Comparison of ENCODE assay signal across 36 mouse cellular contexts in the genomic region with DNA sequence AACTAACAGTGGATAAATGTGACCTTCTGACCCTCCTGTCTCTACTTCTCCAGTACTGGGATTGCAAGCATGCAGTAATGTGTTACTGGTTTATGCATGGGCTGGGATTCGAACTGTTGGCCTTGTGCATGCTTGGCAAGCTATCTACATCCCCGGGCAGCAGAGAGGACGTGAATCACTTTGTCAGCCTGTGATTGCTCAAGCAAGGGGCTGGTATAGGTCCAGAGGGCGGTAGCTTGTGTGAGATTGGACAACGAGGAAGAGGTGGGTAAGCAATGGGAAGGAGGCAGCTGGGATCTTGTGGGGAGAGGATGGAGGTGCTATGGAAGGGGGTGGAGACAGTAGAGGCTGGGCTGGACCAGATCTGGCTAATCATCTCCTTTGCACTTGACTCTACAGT. TPM values are rescaled to one million over a fixed set of nuclear protein-coding genes. Genes with fewer than 3 reads are reported as not detected.
DNase-seq lines count a peak whose midpoint lies in the region; ATAC-seq lines count a peak whose summit lies in the region.
"Had no signal": no experiment of that assay in that cellular context is flagged by ENCODE, and none has a peak within 500 bp of the region (broad histone marks: within the 10 kb centered on the region; RNA-seq: fewer than 3 reads in every experiment).

No protein-coding gene starts in this region.

- peak; percentile 55 for DNase-seq in 3T3-L1 (ENCODE audit: low read depth, low spot score)
- peak; percentile 63 for DNase-seq in 416B (ENCODE audit: low read depth)
- DNase-seq: adrenal gland, adult 8-10 months; cerebellum, adult 8-10 months; cerebellum, postnatal 25 days; heart, postnatal 14 days; kidney, adult 2 months; kidney, postnatal 36 days; lung, postnatal 4 days; right cerebral cortex, postnatal 25 days; spleen, adult 18-20 months; thymus, adult 2 months; thymus, postnatal 36 days had no signal

- no peak for ATAC-seq in embryonic facial prominence, embryonic 12.5 days (ENCODE audit: insufficient number of reproducible peaks, insufficient read depth, low FRiP score, low TSS enrichment)
- no peak for ATAC-seq in limb, embryonic 12.5 days (ENCODE audit: insufficient number of reproducible peaks, insufficient read depth, low FRiP score, low TSS enrichment, low read depth)
- no peak for ATAC-seq in megakaryocyte, adult 5-6 weeks (ENCODE audit: poor library complexity, severe bottlenecking)
- ATAC-seq in hindbrain, embryonic 16.5 days: no peak
- ATAC-seq in CD4-positive, CD25-positive, alpha-beta regulatory T cell, adult 4 months: no peak
- ATAC-seq: forebrain, embryonic 15.5 days; hindbrain, postnatal 0 days; intestine, embryonic 15.5 days; midbrain, embryonic 16.5 days had no signal

- H3K36me3 ChIP-seq in embryonic facial prominence, embryonic 12.5 days: no peaks in the 10 kb centered on the region
- H3K36me3 ChIP-seq in limb, embryonic 12.5 days: no peaks in the 10 kb centered on the region
- no peaks in the 10 kb centered on the region for H3K36me3 ChIP-seq in hindbrain, embryonic 16.5 days (ENCODE audit: control insufficient read depth, insufficient read depth, low read length)
- H3K36me3 ChIP-seq: forebrain, embryonic 15.5 days; hindbrain, embryonic 10.5 days; intestine, embryonic 15.5 days; lung, embryonic 15.5 days had no signal

- peak overlapping the region; percentile 87 for H3K27ac ChIP-seq in embryonic facial prominence, embryonic 12.5 days
- H3K27ac ChIP-seq in limb, embryonic 12.5 days: 0 out of 2 replicates have a peak overlapping the region, but pooled peaks have one; percentile 70
- no peak overlapping the region for H3K27ac ChIP-seq in hindbrain, embryonic 16.5 days (ENCODE audit: low read depth, low read length)
- H3K27ac ChIP-seq: forebrain, embryonic 15.5 days; hindbrain, postnatal 0 days; intestine, embryonic 15.5 days; layer of hippocampus, adult 2 months had no signal

- H3K9ac ChIP-seq in embryonic facial prominence, embryonic 12.5 days: no peak overlapping the region
- no peak overlapping the region for H3K9ac ChIP-seq in limb, embryonic 12.5 days (replicated peaks)
- H3K9ac ChIP-seq in hindbrain, embryonic 16.5 days (ENCODE audit: low read depth, low read length): no peak overlapping the region
- H3K9ac ChIP-seq: forebrain, embryonic 15.5 days; intestine, embryonic 15.5 days; lung, embryonic 15.5 days had no signal

- peaks cover 19% of the 10 kb centered on the region for H3K4me1 ChIP-seq in embryonic facial prominence, embryonic 12.5 days
- H3K4me1 ChIP-seq in limb, embryonic 12.5 days (replicated peaks): peaks cover 37% of the 10 kb centered on the region
- H3K4me1 ChIP-seq in hindbrain, embryonic 16.5 days (ENCODE audit: control insufficient read depth, insufficient read depth, low read depth, low read length): no peaks in the 10 kb centered on the region
- H3K4me1 ChIP-seq: forebrain, embryonic 15.5 days; intestine, embryonic 15.5 days had no signal

- H3K9me3 ChIP-seq in embryonic facial prominence, embryonic 12.5 days: no peaks in the 10 kb centered on the region
- no peaks in the 10 kb centered on the region for H3K9me3 ChIP-seq in limb, embryonic 12.5 days
- no peaks in the 10 kb centered on the region for H3K9me3 ChIP-seq in hindbrain, embryonic 16.5 days (ENCODE audit: control insufficient read depth, low read length)
- H3K9me3 ChIP-seq: forebrain, embryonic 15.5 days; hindbrain, embryonic 10.5 days; intestine, embryonic 15.5 days; lung, embryonic 15.5 days had no signal

- H3K4me3 ChIP-seq in embryonic facial prominence, embryonic 12.5 days: no peak overlapping the region
- no peak overlapping the region for H3K4me3 ChIP-seq in limb, embryonic 12.5 days (replicated peaks)
- no peak overlapping the region for H3K4me3 ChIP-seq in hindbrain, embryonic 16.5 days (ENCODE audit: low read length)
- H3K4me3 ChIP-seq: forebrain, embryonic 15.5 days; hindbrain, embryonic 10.5 days; intestine, embryonic 15.5 days; layer of hippocampus, adult 2 months; lung, embryonic 15.5 days had no signal

- no peak overlapping the region for H3K4me2 ChIP-seq in embryonic facial prominence, embryonic 12.5 days (replicated peaks)
- no peak overlapping the region for H3K4me2 ChIP-seq in limb, embryonic 12.5 days
- H3K4me2 ChIP-seq in hindbrain, embryonic 16.5 days (ENCODE audit: low read length): no peak overlapping the region
- H3K4me2 ChIP-seq: forebrain, embryonic 15.5 days; liver, embryonic 11.5 days; lung, embryonic 15.5 days had no signal

- H3K27me3 ChIP-seq in embryonic facial prominence, embryonic 12.5 days: no peaks in the 10 kb centered on the region
- H3K27me3 ChIP-seq in limb, embryonic 12.5 days: no peaks in the 10 kb centered on the region; the same call in 1 of the 2 replicates
- no peaks in the 10 kb centered on the region for H3K27me3 ChIP-seq in hindbrain, embryonic 16.5 days (replicated peaks; ENCODE audit: control insufficient read depth, insufficient read depth, low read length)
- H3K27me3 ChIP-seq: forebrain, embryonic 15.5 days; intestine, embryonic 15.5 days; lung, embryonic 15.5 days had no signal

- WGBS in embryonic facial prominence, embryonic 12.5 days: 76% methylated on average over 5 of the region's 5 CpGs
- 71% methylated on average over 5 of the region's 5 CpGs for WGBS in limb, embryonic 12.5 days
- WGBS in hindbrain, embryonic 16.5 days: 88% methylated on average over 5 of the region's 5 CpGs

RNA-seq across cellular contexts. Expression of gene Tmem270, which starts 38.0 kb away (rescaled TPM):
- polyA plus RNA-seq in embryonic facial prominence, embryonic 12.5 days (2016; fragmentation: Nextera tagmentation; extraction: Ambion mirVana): not detected in 2 replicates
- not detected in 2 replicates for polyA plus RNA-seq in limb, embryonic 12.5 days (2016; fragmentation: Nextera tagmentation; extraction: Ambion mirVana)
- not detected in 2 replicates for total RNA-seq in megakaryocyte, adult 5-6 weeks (2015)
- not detected in 2 replicates for total RNA-seq in megakaryocyte, adult 5-6 weeks (2017)
- not detected in 2 replicates for polyA plus RNA-seq in hindbrain, embryonic 16.5 days (2015; fragmentation: Nextera tagmentation; extraction: Ambion mirVana)
- polyA plus RNA-seq in CD4-positive, CD25-positive, alpha-beta regulatory T cell, adult 4 months (2017; shearing (Covaris generic)): not detected
- total RNA-seq: adrenal gland, adult 8-10 months; adrenal gland, postnatal 4 days; gastrocnemius, adult 8-10 months; heart, postnatal 14 days; hindbrain, postnatal 0 days; layer of hippocampus, adult 2 months; layer of hippocampus, postnatal 25 days; left cerebral cortex, adult 8-10 months; left cerebral cortex, postnatal 36 days; MEL; neutrophil, adult 5-6 weeks had no signal
- polyA plus RNA-seq: forebrain, embryonic 15.5 days; heart, embryonic 14.5 days; hindbrain, embryonic 10.5 days; hindbrain, postnatal 0 days; intestine, embryonic 15.5 days; kidney, embryonic 16.5 days; liver, embryonic 11.5 days; lung, embryonic 15.5 days; midbrain, embryonic 16.5 days; neural tube, embryonic 11.5 days; thymus, adult 2 months had no signal

RNA-seq across cellular contexts. Expression of gene Cldn13, which starts 46.8 kb away (rescaled TPM):
- 2.4 and 2.9 TPM in 2 replicates for polyA plus RNA-seq in embryonic facial prominence, embryonic 12.5 days (2016; fragmentation: Nextera tagmentation; extraction: Ambion mirVana)
- polyA plus RNA-seq in limb, embryonic 12.5 days (2016; fragmentation: Nextera tagmentation; extraction: Ambion mirVana): 2.1 and 2.5 TPM in 2 replicates
- total RNA-seq in megakaryocyte, adult 5-6 weeks (2015): 7.8 and 8.2 TPM in 2 replicates
- total RNA-seq in megakaryocyte, adult 5-6 weeks (2017): 2.9 and 7.7 TPM in 2 replicates
- not detected in 2 replicates for polyA plus RNA-seq in hindbrain, embryonic 16.5 days (2015; fragmentation: Nextera tagmentation; extraction: Ambion mirVana)
- not detected for polyA plus RNA-seq in CD4-positive, CD25-positive, alpha-beta regulatory T cell, adult 4 months (2017; shearing (Covaris generic))
- total RNA-seq: adrenal gland, adult 8-10 months; gastrocnemius, adult 8-10 months; heart, postnatal 14 days; hindbrain, postnatal 0 days; layer of hippocampus, adult 2 months; layer of hippocampus, postnatal 25 days; left cerebral cortex, adult 8-10 months; left cerebral cortex, postnatal 36 days; neutrophil, adult 5-6 weeks had no signal
- polyA plus RNA-seq: forebrain, embryonic 15.5 days; hindbrain, postnatal 0 days; kidney, adult 2 months; midbrain, embryonic 16.5 days had no signal
